Mouse (Mus musculus) NIH3T3 (cell line): Measurements from ENCODE around the gene Syngr2.
"Not testable (repeated sequence)": the region's sequence is repeated elsewhere in the genome, so short reads cannot be mapped to it uniquely, and the experiment has no call there.

Experiments
- DNase-seq: peaks from one replicate; pipeline ENCODE4 v3.0.0-alpha.2; 2012; ENCODE audit warnings: low read depth

The Syngr2 gene

DNA sequence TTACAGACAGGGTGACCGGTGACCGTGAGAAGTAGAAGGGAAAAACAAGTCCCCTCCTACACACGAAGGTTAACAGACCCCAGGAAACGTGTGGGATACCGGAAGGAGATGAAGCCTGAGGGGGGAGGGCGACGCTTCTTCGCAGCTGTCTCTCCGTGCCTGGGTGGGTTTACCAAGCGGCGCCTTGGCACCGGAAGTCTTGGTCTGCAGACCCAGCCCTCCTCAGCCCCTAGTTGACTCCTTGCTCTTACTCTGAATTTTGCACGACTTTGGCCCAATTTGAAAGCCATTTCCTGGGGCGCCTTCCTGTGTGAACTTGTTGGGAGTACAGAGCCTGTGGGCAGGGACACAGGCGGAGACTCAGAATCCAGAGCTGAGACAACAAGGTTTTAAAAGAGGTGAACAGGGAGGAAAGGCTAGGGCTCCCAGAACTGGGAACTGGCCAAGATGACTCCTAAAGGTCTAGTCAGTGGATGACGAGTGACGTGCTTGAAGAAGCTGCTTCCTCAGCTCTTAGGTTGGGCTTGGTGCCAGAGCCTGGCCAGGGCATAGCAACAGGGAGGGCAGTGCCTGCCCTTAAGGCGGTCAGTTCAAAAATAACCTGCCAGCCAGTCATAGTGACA is 28.2 kb upstream of the Syngr2 start:
- peak; percentile 67 for DNase-seq

DNA sequence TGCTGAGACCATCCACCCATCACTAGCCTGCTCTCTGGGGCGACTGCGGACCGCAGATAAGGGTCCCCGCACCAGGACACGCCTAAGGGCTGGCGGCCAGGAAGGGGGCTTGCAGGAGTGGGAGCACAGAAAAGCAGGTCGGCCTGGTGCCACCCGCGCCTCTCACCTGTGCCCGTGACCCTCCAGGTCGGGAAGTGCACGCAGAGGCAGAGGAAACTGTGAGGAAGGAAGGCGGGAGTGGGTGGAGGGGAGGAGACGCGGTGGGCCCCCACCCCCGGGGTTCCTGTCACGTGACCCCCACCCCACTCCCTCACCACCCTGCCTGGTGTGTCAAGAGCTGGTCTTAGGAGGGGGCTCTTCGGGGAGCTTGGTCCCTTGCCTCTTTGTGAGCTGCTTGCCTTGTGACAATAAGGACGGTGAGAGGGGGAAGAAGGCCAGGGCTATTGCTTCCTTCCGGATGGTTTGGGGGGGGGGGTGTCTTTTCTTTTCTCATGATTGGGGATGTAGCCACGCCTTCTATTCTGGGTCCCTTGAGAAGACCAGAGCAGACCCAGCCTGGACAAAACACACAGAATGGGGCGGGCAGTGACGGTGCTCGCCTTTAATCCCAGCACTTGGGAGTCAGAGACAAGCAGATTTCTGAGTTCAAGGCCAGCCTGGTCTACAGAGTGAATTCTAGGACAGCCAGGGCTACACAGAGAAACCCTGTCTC is 27.3 kb upstream of the Syngr2 start, which contains the start of the genes Tmc8 and Tmc6:
TSS of gene Tmc8 (plus strand) at position 84 of the 712 bp plus-strand sequence.
TSS of gene Tmc6 (minus strand) at position 206 of the 712 bp plus-strand sequence.
- no peak for DNase-seq

DNA sequence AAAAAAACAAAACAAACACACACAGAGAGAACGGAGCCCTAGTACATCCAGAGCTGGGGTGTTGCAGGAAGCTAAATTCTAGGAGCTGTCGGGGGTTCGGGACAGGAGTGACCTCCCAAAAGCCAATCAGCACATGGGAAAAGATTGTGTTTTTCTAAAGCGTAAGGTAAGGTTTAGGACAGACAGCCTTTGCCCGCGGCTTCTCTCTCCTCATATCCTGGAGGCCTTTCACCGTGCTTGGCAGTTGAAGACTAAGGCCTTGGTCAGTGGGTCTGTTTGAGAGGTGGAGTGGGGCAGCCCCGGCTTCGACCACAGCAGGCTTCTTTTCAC is 26.8 kb upstream of the Syngr2 start:
- no peak for DNase-seq

DNA sequence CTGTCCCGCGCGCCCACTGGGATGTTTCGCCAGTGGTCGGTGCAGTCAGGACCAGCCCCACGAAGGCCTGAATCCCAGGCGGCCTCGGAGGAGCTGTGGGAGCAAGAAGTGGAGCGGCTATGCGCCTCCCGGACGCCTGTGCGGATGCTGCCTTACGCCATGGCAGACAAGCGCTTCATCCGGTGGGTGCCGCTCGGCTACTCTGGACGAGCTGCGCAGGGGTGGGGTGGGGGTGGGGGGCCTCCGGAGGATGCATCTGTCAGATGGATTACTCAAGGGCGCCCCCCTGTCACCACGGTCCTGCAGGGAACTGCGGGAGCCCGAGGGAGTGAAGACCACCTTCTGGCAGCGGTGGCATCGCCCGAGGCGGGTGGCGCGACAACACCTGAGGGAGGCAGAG is 26.4 kb upstream of the Syngr2 start:
- DNase-seq: no peak

DNA sequence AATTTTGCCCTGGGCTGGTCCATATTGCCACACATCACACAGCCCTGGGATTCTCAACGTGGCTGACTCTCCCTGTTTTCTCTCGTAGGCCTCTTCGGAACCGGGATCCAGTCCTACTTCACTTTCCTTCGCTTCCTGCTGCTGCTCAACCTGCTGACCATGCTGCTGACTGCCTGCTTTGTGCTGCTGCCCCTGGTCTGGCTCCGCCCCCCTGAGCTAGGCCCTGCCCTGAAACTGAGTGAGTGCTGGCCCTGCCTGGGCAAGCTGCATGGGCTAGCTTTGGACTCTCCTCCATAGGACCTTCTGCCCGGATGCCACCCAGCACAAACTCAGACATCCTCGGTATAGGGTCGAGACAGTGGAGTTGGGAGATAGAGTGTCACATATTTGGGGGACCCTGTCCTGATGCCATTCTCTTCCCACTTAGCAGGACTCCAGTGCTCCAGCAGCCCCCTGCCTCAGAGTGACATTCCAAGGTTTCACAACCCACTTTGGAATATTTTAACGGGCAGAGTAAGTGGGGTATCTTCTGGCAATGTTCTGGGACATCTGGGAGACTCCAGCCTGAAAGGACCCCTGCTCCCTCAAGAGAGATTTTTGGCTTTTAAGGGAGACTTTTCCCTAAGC is 25.7 kb upstream of the Syngr2 start:
- DNase-seq: no peak

DNA sequence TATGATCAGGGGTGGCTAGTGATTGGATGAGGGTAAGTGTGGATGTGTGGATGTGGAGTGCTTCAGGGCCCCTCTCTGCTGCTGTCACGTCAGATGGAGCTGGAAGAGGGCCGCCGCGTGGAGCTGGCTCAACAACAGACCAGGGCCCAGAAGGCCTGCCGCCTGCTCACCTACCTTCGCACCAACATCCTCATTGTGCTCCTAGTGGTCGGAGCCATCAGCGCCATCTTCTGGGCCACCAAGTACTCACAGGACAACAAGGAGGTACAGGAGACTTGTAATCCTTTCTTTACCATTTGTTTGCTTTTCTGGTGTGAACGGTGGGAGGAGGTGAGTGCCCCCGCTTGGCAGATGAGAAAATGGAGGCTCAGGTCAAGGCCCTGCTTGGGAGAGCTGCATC is 23.2 kb upstream of the Syngr2 start:
- no peak for DNase-seq

DNA sequence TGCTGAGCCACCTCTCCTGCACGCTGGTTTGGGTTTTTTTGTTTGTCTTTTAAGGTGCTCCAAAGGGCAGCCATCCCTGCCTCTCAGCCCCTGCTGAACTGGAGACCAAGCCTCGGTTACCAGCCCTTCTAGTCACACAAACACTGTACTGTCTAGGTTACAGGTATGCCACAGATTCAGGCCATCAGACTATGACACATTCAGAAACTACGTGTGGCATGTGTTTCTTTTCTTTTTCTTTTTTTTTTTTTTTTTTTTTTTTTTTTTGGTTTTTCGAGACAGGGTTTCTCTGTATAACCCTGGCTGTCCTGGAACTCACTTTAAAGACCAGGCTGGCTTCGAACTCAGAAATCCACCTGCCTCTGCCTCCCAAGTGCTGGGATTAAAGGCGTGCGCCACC is 21.0 kb upstream of the Syngr2 start:
- not testable (repeated sequence) for DNase-seq

DNA sequence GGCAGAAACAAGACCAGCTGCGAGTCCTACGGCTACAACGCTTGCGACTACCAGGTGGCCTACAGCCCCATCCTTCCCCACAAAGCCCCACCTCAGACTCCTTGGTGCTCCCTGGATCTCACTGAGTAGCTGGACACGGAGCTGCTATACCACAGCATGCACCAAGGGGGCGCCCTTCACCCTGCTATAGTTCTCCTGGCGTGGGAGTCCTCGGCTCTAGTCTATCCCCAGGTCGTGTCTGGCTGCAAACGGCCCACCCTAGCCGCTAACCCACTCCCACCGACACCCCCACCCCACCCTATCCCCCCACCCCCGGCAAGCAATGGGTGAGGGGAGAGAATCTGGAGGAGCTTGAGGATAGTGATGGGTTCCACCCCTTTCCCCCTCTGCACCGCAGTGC is 19.2 kb upstream of the Syngr2 start:
- DNase-seq: peak; percentile 81

DNA sequence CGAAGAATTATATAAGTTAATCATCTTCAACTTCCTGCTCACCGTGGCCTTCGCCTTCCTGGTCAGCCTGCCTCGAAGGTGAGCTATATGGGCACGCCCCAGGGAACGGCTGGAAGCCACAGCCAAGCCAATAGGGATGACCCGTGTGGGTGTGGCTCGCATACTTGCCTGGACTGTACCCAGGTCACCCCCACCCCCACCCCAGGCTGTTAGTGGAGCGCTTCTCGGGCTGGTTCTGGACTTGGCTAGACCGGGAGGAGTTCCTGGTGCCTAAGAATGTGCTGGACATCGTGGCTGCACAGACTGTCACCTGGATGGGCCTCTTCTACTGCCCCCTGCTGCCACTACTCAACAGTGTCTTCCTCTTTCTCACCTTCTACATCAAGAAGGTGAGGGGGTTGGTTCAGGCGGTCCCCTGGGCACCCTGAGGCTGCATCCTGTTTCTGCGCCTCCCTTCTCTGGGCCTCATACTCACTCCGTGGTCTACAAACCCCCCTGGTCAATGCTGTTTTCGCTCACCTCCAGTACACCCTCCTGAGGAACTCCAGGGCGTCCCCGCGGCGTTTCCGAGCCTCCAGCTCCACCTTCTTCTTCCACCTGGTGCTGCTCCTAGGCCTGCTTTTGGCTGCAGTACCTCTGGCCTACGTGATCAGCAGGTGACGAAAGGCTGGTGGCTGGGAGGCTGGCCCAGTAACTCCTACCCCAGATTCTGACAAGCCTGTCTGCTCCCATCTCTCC is 18.6 kb upstream of the Syngr2 start:
- DNase-seq: no peak

DNA sequence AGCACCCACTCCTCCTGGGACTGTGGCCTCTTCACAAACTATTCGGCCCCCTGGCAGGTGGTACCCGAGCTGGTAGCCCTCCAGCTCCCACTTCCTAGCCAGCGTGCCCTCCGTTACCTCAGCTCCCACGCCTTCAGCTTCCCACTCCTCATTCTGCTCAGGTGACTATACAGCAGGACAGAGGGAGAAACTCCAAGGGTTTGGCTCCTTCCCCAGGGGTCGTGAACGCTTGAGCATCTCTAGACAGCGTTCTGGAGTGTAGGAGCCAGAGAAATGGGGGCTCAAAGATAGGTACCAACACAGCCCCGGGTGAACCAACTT is 18.1 kb upstream of the Syngr2 start:
- DNase-seq: no peak

DNA sequence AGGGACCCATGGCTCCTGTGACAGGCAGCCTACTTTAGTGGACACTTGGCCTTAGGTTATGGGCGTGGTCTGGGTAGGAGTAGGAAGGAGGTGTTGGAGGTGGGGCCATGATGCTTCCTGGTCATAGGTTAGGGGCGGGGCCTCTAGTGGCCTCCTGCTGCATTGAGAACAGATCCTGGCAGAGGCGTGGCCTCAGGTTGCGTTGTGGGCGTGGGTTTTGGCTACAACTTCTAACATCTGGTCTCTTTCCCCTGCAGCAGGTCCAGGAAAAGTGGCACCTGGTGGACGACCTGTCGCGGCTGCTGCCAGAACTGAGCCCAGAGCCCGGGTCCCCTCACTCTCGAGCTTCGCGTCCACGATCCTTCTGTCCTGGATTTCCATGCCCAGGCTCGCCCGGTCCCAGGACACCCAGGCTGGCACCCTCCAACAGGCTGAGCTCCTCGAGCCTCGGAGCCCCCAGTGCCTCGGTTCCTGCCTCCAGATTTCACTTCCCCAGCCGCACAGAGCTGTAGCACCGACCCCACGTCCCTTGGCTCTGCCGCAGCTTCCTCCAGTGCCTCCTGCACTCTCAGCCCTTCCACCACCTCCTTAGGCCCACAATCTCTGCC is 17.1 kb upstream of the Syngr2 start:
- peak; percentile 48 for DNase-seq

DNA sequence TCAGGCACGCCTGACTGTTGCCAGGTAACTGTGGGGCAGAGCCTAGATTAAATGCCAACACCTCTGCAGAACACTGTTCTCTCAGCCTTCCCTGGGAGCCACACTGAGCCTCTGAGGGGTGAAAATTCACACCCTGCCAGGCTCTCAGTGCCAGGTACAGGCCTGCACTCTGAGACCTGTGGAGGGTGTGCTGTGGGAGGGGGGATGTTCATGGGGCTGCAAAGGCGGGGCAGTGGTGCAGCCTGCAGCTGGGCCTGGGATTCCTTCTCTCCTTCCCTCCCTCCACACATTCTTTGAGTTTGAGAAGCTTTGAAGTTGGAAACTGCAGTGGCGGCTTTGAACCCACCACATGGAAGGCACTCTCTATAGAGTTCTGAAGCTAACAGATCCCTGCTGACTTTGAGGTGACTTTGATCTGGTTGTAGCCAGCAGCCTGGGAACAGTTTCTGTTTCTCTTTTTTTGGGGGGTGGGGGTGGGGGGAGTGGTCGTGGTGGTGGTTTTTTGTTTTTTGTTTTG is 15.4 kb upstream of the Syngr2 start:
- DNase-seq: no peak

DNA sequence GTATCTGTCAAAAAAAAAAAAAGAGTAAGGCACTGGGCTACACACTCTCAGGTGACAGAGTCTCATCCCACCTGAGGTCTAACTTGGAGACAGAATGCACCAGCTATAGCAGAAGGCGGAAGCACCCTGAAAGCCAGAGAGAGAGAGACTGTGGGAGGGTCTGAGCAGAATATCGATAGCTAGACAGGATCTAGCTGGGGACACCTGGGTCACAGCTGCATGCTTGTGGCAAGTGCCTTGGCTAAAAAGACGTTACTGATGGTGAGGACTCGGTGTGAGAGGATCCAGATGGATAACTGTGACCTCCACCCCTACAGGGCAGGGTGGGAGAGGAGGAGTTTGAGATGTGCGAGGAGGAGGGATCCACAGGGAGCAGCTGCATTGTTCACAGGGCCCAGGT is 12.5 kb upstream of the Syngr2 start:
- DNase-seq: no peak

DNA sequence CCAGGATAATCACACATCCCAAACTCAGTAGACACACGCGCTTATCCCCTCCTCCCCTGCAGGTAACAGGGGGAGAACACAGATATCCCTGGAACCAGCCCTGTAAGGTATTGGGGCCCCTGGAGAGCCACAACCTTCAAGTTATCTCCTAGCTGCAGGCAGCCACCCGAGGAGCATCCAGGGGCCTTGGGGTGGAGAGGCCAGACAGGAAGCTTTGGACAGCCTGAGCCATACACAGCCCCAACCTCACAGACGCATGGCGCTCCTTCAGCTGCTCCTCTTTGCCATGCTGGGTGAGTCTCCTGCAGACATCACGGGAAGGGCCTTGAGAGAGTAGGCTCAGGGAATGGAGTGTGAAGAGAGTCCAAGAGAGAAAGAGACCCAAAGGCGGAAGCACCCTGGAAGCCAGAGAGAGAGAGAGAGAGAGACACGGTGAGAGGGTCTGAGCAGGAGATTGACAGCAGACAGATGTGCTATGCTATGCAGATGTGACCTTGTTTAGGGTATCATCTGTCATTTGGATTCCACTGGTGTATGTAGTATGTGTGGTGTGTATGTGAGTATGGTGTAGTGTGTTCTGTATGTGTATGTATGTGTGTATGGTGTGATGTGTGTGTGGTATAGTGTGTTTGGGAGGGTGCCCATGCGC is 11.8 kb upstream of the Syngr2 start, which contains the start of gene 6030468B19Rik:
TSS of gene 6030468B19Rik (plus strand) at position 150 of the 649 bp plus-strand sequence.
- DNase-seq: no peak

DNA sequence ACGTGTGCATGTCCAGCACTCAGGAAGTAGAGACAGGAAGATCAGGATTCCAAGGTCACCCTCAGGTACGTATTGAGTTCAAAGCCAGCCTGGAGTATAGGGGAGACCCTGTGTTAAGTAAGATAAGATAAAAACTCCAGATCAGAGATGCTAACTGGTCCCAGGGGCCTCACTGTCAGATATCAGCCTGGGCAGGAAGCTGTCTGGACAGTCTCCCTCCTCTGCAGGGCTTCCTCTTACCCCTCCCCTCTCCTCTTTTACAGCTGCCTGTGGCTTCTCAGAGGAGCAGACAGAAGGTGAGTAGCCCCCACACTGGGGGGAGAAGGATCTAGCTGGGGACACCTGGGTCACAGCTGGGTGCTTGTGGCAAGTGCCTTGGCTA is 11.3 kb upstream of the Syngr2 start:
- DNase-seq: no peak

DNA sequence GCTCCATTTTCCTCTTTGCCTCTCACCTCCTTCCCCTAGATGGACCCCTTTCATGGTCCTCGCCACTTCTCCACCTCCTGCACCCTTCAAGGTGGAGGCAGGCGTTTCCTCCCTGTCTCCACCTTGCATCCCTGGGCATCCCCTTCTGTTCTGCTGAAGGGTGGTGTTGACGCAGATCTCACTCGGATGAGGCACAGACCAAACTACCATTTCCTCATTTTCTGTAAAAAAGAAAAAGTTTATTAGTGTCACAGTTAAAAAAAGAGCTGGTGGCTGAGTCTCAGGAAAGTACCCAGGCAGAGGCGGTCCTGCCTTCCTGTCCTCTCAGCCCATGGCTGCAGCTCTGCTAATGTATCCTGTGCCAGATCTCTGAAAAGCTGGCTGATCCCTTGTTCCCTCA is 10.3 kb upstream of the Syngr2 start:
- no peak for DNase-seq

DNA sequence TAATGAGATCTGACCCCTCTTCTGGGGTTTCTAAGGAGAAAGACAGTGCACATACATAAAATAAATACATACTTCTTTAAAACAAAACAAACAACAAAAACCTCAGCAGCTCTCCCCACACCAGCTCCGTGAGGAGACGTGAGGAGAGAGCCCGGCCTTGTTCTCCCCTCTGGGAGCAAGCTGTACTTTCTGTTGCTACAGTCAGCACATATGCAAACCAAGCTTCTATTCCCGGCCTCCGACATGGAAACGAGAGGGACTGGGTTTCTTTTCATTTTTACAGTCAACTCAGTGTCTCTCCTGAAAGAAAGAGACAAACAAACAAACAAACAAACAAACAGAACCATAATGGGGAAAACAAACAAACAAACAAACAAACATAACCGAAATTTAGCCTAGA is 9.4 kb upstream of the Syngr2 start:
- no peak for DNase-seq

DNA sequence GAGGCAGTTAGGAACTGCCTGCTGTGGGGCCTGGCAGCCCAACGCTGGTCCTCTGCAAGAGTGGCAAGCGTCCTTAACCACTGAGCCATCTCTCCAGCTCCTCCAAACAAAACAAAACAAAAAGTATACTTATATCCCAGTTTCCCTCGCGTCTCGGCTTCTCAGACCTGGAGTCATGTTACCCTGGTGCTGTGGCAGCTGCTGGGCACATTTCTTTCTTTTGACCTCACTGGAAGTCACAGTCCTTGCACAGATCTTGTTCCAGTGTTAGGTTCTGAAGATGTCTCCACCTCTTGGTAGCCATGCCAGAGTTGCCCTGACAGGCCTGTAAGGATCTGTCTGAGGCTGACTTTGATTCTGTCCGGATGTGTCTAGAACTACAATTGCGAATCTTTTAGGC is 7.8 kb upstream of the Syngr2 start:
- no peak for DNase-seq

DNA sequence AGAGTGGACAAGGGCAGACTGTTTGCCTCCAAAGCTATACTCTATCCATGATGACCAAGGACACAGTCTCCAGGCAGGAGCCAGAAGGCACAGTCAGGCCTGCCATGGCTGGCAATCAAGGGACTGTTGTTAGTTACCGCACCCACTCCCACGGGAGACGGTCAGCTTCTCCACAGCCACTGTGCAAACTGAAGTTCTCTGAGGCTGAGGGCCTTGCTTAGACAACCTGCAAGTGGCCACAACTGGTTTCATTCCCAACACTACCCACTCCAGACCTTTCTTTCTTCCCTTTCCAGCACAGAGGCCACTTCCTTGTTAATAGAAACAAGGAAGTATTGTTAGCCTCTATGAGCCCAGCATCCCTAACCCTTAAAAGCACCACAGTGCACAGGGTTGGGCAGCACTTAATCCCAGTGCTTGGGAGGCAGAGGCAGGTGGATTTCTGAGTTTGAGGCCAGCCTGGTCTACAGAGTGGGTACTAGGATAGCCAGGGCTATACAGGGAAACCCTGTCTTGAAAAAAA is 6.2 kb upstream of the Syngr2 start:
- DNase-seq: no peak

DNA sequence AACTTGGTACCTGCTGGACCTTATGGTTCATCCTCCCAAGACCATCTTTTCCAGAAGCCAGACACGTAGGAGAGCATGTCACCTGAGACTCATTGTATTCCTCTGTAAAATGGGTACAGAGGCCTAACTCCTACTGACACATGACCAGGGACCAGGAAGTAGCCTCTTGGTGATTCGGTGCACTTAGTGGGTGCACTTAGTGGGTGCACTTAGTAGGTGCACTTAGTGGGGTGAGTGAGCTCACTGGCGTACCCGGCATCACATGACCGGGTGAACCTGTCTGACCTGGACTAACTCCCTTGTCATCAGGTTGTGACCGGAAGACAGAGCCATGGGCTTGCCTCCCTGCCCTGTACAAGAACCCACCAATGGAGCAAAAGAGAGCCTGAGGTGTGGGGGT is 2.7 kb upstream of the Syngr2 start:
- DNase-seq: no peak

DNA sequence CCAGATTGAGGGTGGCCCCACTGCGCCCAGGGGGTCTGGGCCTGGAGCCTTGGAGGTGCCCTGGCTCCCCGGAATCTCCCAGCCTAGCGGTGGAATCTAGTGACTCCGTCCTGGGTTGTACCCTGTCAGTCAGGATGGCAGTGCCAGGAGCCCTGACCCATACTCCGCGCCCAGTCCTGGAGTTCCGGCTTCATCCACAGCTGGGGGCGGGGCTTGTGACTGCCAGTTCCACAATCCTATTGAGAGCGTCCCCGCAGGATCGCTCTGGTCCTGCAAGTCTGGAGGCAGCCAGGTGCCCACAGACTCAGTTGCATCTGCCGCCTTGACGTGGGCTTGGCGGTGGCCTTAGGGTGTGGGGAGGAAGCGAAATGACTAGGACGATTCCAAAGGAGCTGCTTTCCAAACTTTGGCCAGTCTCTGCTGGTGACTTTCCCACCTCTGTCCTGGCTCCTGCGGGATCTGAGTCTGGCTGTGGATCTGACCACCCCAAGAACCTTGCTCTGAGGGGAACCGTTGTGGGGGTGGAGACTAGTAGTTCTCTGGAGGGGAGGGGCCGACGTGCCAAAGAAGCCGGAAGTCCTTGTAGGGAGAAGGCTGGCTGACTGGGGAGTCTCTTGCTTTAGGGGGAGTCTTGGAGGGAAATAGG is 1.1 kb downstream of the Syngr2 start:
- peak; percentile 93 for DNase-seq
